Mouse (Mus musculus): ENCODE results near the gene Hoxb13.

- TF ChIP-seq POLR2A (IDR thresholded peaks at IDR 0.05; ENCODE audit: insufficient read length, low read depth): no peak
- no peak for TF ChIP-seq TCF3 (IDR thresholded peaks at IDR 0.05; ENCODE audit: insufficient read length, low read depth)
- no peak for TF ChIP-seq CEBPB (IDR thresholded peaks at IDR 0.05; ENCODE audit: insufficient read depth, poor library complexity, severe bottlenecking)
Observed at GRCm38 (mm10) chr11:96198642-96199041, 4.5 kb downstream of the Hoxb13 start.

Data from myocyte (in vitro differentiated cells).